Mouse (Mus musculus) heart, adult 2 months (tissue): ENCODE measurements around the gene Des.

ENCODE experiments used
- CTCF ChIP-seq: fragments of 200-600 bp; IDR thresholded peaks from 2 replicates; pipeline ENCODE4 v1.8.1; 2022; ENCODE audit warnings: antibody characterized with exemption, mild to moderate bottlenecking, moderate library complexity
- POLR2A ChIP-seq: fragments of 200-500 bp; IDR thresholded peaks from 2 replicates; pipeline ENCODE4 v1.6.1; 2011; ENCODE audit warnings: mild to moderate bottlenecking, low read depth, low read length, control low read depth; ENCODE audit not compliant: insufficient read depth

DNA sequence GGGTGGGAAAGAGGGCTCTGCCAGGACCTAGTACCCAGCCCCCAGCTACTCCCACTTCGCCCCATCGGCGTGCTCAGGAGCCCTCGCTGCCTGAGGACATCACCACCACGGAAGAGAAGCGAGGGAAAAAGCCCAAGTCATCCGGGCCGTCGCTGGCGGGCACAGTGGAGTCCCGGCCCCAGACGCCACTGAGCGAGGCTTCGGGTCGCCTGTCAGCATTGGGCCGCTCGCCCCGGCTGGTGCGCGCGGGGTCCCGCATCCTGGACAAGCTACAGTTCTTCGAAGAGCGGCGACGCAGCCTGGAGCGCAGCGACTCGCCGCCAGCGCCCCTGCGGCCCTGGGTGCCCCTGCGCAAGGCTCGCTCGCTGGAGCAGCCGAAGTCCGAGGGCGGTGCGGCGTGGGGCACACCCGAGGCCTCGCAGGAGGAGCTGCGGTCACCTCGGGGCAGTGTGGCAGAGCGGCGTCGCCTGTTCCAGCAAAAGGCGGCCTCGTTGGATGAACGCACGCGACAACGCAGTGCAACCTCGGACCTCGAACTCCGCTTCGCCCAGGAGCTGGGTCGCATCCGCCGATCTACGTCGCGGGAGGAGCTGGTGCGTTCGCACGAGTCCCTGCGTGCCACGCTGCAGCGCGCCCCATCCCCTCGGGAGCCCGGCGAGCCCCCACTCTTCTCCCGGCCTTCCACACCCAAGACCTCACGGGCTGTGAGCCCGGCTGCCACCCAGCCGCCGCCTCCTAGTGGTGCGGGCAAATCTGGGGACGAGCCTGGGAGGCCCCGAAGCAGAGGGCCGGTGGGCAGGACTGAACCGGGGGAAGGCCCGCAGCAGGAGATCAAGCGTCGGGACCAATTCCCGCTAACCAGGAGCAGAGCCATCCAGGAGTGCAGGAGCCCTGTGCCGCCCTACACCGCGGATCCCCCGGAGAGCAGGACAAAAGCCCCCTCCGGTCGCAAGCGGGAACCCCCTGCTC, 28.1 kb downstream of the Des start:
- TF ChIP-seq CTCF (no peak), POLR2A (no peak)
